Mouse (Mus musculus) layer of hippocampus, adult 2 months (tissue): ENCODE results near the gene P3h1. TPM values are rescaled to one million over a fixed set of nuclear protein-coding genes. Genes with fewer than 3 reads are reported as not detected.

Experiments used
- DNase-seq, 2 experiments: peaks; one replicate each; pipeline ENCODE4 v3.0.0; 2022; ENCODE audit warnings: low spot score in 2 of 2
- H3K27ac ChIP-seq: fragments of 200-600 bp; 2 replicates; pipeline ENCODE4 v1.8.1; 2022
- H3K4me3 ChIP-seq: fragments of 200-600 bp; 2 replicates; pipeline ENCODE4 v1.8.1; 2022; ENCODE audit warnings: mild to moderate bottlenecking
- CTCF ChIP-seq: fragments of 200-600 bp; conservative IDR thresholded peaks from 2 replicates; pipeline ENCODE4 v1.8.1; 2022; ENCODE audit warnings: antibody characterized with exemption, mild to moderate bottlenecking, moderate library complexity
- total RNA-seq, 2 experiments: library from RNA; stranded (reverse); gene quantifications; 2 replicates each; pipeline ENCODE4 v1.2.3; 2021

The P3h1 gene
- total RNA-seq, 2 experiments from 2014 or later, result 9.6 to 9.9 TPM

- no peak for TF ChIP-seq CTCF
Measured at GRCm38 (mm10) chr4:119244468-119245240, 11.9 kb downstream of the P3h1 start.

GRCm38 (mm10) chr4:119245556-119245955 lies 12.8 kb downstream of the P3h1 start:
- no peak overlapping the region for H3K27ac ChIP-seq
- TF ChIP-seq CTCF, result no peak
- no peak overlapping the region for H3K4me3 ChIP-seq
- DNase-seq, result no peak

More at GRCm38 (mm10) chr4:119244468-119245240, 11.9 kb downstream of the P3h1 start:
- no peak for DNase-seq
- no peak overlapping the region for H3K4me3 ChIP-seq
- no peak overlapping the region for H3K27ac ChIP-seq

GRCm38 (mm10) chr4:119245961-119246360 lies 13.2 kb downstream of the P3h1 start:
- no peak overlapping the region for H3K27ac ChIP-seq
- TF ChIP-seq CTCF, result no peak
- no peak for DNase-seq
- H3K4me3 ChIP-seq, result no peak overlapping the region

GRCm38 (mm10) chr4:119246688-119247225 lies 14.0 kb downstream of the P3h1 start:
- H3K27ac ChIP-seq, result no peak overlapping the region
- no peak for TF ChIP-seq CTCF
- DNase-seq, result no peak
- H3K4me3 ChIP-seq, result no peak overlapping the region

- peak; percentile 88 for TF ChIP-seq CTCF
- H3K4me3 ChIP-seq, result no peak overlapping the region
- DNase-seq, result peak; percentile 65 to 80
- H3K27ac ChIP-seq, result no peak overlapping the region
Measured at GRCm38 (mm10) chr4:119247462-119248235, 14.9 kb downstream of the P3h1 start.

- no peak for DNase-seq
- TF ChIP-seq CTCF, result no peak
- no peak overlapping the region for H3K27ac ChIP-seq
- H3K4me3 ChIP-seq, result no peak overlapping the region
Measured at GRCm38 (mm10) chr4:119248407-119248965, 15.8 kb downstream of the P3h1 start.

- DNase-seq, result no peak
- H3K27ac ChIP-seq, result no peak overlapping the region
- H3K4me3 ChIP-seq, result no peak overlapping the region
- no peak for TF ChIP-seq CTCF
Measured at GRCm38 (mm10) chr4:119252025-119252808, 19.5 kb downstream of the P3h1 start.

- no peak for TF ChIP-seq CTCF
- H3K4me3 ChIP-seq, result no peak overlapping the region
- peak overlapping the region; percentile 14; the same call in 1 of the 2 replicates for H3K27ac ChIP-seq
- no peak for DNase-seq
Measured at GRCm38 (mm10) chr4:119254012-119254618, 21.4 kb downstream of the P3h1 start.

GRCm38 (mm10) chr4:119255351-119255750 lies 22.6 kb downstream of the P3h1 start, which contains the start of gene Cldn19:
TSS of gene Cldn19 (plus strand) at chr4:119255414.
- peak within 1 kb of the TSS; percentile 14; the same call in 1 of the 2 replicates for H3K27ac ChIP-seq
- DNase-seq, result no peak
- no peak within 1 kb of the TSS for H3K4me3 ChIP-seq
- no peak for TF ChIP-seq CTCF

- no peak overlapping the region for H3K4me3 ChIP-seq
- TF ChIP-seq CTCF, result no peak
- DNase-seq, result no peak
- H3K27ac ChIP-seq, result no peak overlapping the region
Measured at GRCm38 (mm10) chr4:119257083-119257482, 24.4 kb downstream of the P3h1 start.

- TF ChIP-seq CTCF, result peak; percentile 50
- no peak for DNase-seq
- Histone ChIP-seq H3K4me3 (no peak overlapping the region), H3K27ac (no peak overlapping the region)
Measured at GRCm38 (mm10) chr4:119259344-119260254, 26.9 kb downstream of the P3h1 start.
